Mouse (Mus musculus) megakaryocyte, embryonic 14.5 days (primary cell): Measurements from ENCODE around the gene Relt.

Experiments used
- FLI1 ChIP-seq: IDR thresholded peaks from 2 replicates; pipeline ENCODE4 v1.6.1; 2012; ENCODE audit warnings: low read length, inconsistent platforms, mixed read lengths
- GATA1 ChIP-seq: IDR thresholded peaks from 3 replicates; pipeline ENCODE4 v1.6.1; 2012; ENCODE audit warnings: mixed read lengths, low read length, inconsistent platforms, borderline replicate concordance

- TF ChIP-seq GATA1 (no peak), FLI1 (no peak)
These were observed 44.0 kb upstream of the Relt start for GRCm38 (mm10) chr7:100907231-100907630.
